12 mouse cellular contexts compared by ENCODE assay signal in the genomic region with DNA sequence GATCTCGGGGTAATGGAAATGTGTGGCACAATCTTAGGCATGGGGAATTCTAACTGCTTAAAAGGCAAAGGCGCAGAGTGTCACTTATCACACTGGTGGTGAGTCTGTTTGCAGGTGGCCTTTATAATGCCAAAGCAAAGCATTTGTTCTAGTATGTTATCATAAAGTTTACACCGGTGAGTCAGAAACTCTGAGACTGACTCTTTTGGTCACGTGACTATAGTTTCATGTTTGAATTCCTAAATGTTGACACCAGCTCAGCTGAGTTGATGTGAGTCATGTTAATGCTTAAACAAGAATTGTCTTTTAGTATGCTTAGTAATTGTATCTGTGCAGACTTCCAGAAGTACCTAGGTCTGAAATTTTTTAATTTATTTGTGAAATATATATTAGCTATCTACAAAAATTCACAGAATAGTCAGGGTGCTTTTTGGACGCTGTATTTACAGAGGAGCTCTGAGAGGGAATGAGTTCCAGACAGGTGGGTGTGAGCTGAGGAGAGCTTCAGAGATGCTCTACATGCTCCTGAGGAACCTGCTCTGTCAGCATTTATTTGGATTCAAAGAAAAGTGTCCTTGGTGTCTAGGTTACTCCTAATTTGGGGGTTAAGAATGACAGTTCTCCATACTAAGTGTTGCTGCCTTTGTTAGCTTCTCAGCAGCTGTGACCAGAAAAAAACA. TPM values are rescaled to one million over a fixed set of nuclear protein-coding genes. Genes with fewer than 3 reads are reported as not detected.
DNase-seq lines count a peak whose midpoint lies in the region; ATAC-seq and TF ChIP-seq lines count a peak whose summit lies in the region.
"Had no signal": no experiment of that assay in that cellular context is flagged by ENCODE, and none has a peak within 500 bp of the region (broad histone marks: within the 10 kb centered on the region; RNA-seq: fewer than 3 reads in every experiment).

No protein-coding gene starts in this region.

- no peaks in the 10 kb centered on the region for H3K36me3 ChIP-seq in kidney, postnatal 0 days (ENCODE audit: insufficient read depth, low read length)
- H3K36me3 ChIP-seq in ES-E14 (ENCODE audit: control insufficient read depth, insufficient read depth, low read length, poor library complexity, severe bottlenecking) = no peaks in the 10 kb centered on the region; the same call in none of the 2 replicates
- no peaks in the 10 kb centered on the region for H3K36me3 ChIP-seq in liver, embryonic 11.5 days (ENCODE audit: control insufficient read depth, insufficient read depth, low read length)
- H3K36me3 ChIP-seq in hindbrain, embryonic 11.5 days (ENCODE audit: control insufficient read depth, insufficient read depth, low read length) = no peaks in the 10 kb centered on the region
- H3K36me3 ChIP-seq: hindbrain, embryonic 13.5 days had no signal

- H3K27me3 ChIP-seq in kidney, postnatal 0 days (ENCODE audit: insufficient read depth, low read length) = no peaks in the 10 kb centered on the region
- no peaks in the 10 kb centered on the region for H3K27me3 ChIP-seq in liver, embryonic 11.5 days (replicated peaks; ENCODE audit: control insufficient read depth, insufficient read depth, low read length)
- no peaks in the 10 kb centered on the region for H3K27me3 ChIP-seq in hindbrain, embryonic 11.5 days (ENCODE audit: control insufficient read depth, insufficient read depth, low read length)
- H3K27me3 ChIP-seq: hindbrain, embryonic 13.5 days had no signal

- H3K27ac ChIP-seq in kidney, postnatal 0 days = peak overlapping the region; percentile 36; the same call in 1 of the 2 replicates
- H3K27ac ChIP-seq in ES-E14 (ENCODE audit: insufficient read depth, low read depth, low read length, poor library complexity, severe bottlenecking) = no peak overlapping the region; the same call in 1 of the 2 replicates
- H3K27ac ChIP-seq in liver, embryonic 11.5 days (ENCODE audit: low read depth, low read length) = no peak overlapping the region
- H3K27ac ChIP-seq in hindbrain, embryonic 11.5 days (ENCODE audit: low read depth, low read length) = no peak overlapping the region
- H3K27ac ChIP-seq: hindbrain, embryonic 13.5 days had no signal

- peak; percentile 36 for DNase-seq in kidney, postnatal 0 days (ENCODE audit: low spot score)
- DNase-seq in kidney, adult 11 months = no peak
- no peak for DNase-seq in ES-E14 (ENCODE audit: low read depth, low spot score)
- peak; percentile 54 for DNase-seq in fibroblast of lung, adult 2 months (ENCODE audit: low read depth)
- DNase-seq in natural killer cell, adult 2 months (ENCODE audit: low spot score in 2 of 2) = peak; percentile 25 to 50
- DNase-seq in liver, embryonic 11.5 days (ENCODE audit: low spot score) = no peak
- no peak for DNase-seq in hindbrain, embryonic 11.5 days (ENCODE audit: low spot score)
- DNase-seq in testis, postnatal 10 days (ENCODE audit: low spot score) = no peak
- DNase-seq: kidney, postnatal 4 days; left cerebral cortex, postnatal 4 days; lung, embryonic 14.5 days had no signal

- no peak for TF ChIP-seq CTCF in kidney, postnatal 0 days (IDR thresholded peaks at IDR 0.05; ENCODE audit: low read depth)

- H3K4me2 ChIP-seq in kidney, postnatal 0 days (ENCODE audit: low read length) = no peak overlapping the region
- H3K4me2 ChIP-seq in liver, embryonic 11.5 days = no peak overlapping the region
- no peak overlapping the region for H3K4me2 ChIP-seq in hindbrain, embryonic 11.5 days (replicated peaks; ENCODE audit: low read depth, low read length)
- H3K4me2 ChIP-seq: hindbrain, embryonic 13.5 days; lung, embryonic 14.5 days had no signal

- H3K9me3 ChIP-seq in kidney, postnatal 0 days (replicated peaks; ENCODE audit: low read length) = no peaks in the 10 kb centered on the region
- H3K9me3 ChIP-seq in ES-E14 (ENCODE audit: control insufficient read depth, insufficient read depth, low read depth, low read length) = no peaks in the 10 kb centered on the region
- no peaks in the 10 kb centered on the region for H3K9me3 ChIP-seq in liver, embryonic 11.5 days (ENCODE audit: control insufficient read depth, low read length)
- no peaks in the 10 kb centered on the region for H3K9me3 ChIP-seq in hindbrain, embryonic 11.5 days (ENCODE audit: control insufficient read depth, low read length)
- H3K9me3 ChIP-seq: hindbrain, embryonic 13.5 days had no signal

- no peak for ATAC-seq in kidney, postnatal 0 days (replicated peaks; ENCODE audit: low FRiP score, low read depth)
- no peak for ATAC-seq in liver, embryonic 11.5 days (replicated peaks; ENCODE audit: low FRiP score)
- no peak for ATAC-seq in hindbrain, embryonic 11.5 days (ENCODE audit: low FRiP score)

- H3K4me3 ChIP-seq in kidney, postnatal 0 days (replicated peaks; ENCODE audit: low read depth, low read length) = no peak overlapping the region
- H3K4me3 ChIP-seq in ES-E14 (ENCODE audit: insufficient read depth in 1 of 2, low read depth in 1 of 2, low read length in 2 of 2, poor library complexity in 1 of 2, severe bottlenecking in 1 of 2) = no peak overlapping the region
- H3K4me3 ChIP-seq in liver, embryonic 11.5 days (ENCODE audit: low read depth, low read length) = no peak overlapping the region
- H3K4me3 ChIP-seq in hindbrain, embryonic 11.5 days (ENCODE audit: low read depth, low read length) = no peak overlapping the region
- H3K4me3 ChIP-seq: hindbrain, embryonic 13.5 days had no signal

- no peak overlapping the region for H3K9ac ChIP-seq in kidney, postnatal 0 days (ENCODE audit: low read depth, low read length)
- H3K9ac ChIP-seq in ES-E14 (ENCODE audit: insufficient read depth, low read depth, low read length, poor library complexity, severe bottlenecking) = no peak overlapping the region
- H3K9ac ChIP-seq in liver, embryonic 11.5 days (ENCODE audit: low read depth, low read length) = no peak overlapping the region
- no peak overlapping the region for H3K9ac ChIP-seq in hindbrain, embryonic 11.5 days (ENCODE audit: low read depth, low read length)
- H3K9ac ChIP-seq: hindbrain, embryonic 13.5 days; lung, embryonic 14.5 days had no signal

- no peaks in the 10 kb centered on the region for H3K4me1 ChIP-seq in kidney, postnatal 0 days (replicated peaks; ENCODE audit: insufficient read depth, low read length)
- H3K4me1 ChIP-seq in ES-E14 (ENCODE audit: control insufficient read depth in 2 of 2, insufficient read depth in 2 of 2, low read length in 2 of 2, poor library complexity in 1 of 2) = peaks cover 4 to 11% of the 10 kb centered on the region in 2 experiments; a peak in 3 of 4 replicates
- no peaks in the 10 kb centered on the region for H3K4me1 ChIP-seq in liver, embryonic 11.5 days (replicated peaks; ENCODE audit: control insufficient read depth, insufficient read depth, low read length)
- H3K4me1 ChIP-seq in hindbrain, embryonic 11.5 days (replicated peaks; ENCODE audit: control insufficient read depth, insufficient read depth, low read length) = no peaks in the 10 kb centered on the region
- H3K4me1 ChIP-seq: hindbrain, embryonic 13.5 days had no signal

- in situ Hi-C loops in ES-E14 (cut with MboI; ENCODE audit: low sequenced_read_pairs in 2 of 2, unreplicated experiment in 2 of 2) = no loop called here

- 77% methylated on average over 5 of the region's 5 CpGs for WGBS in kidney, postnatal 0 days
- 83% methylated on average over 5 of the region's 5 CpGs for WGBS in liver, embryonic 11.5 days
- 90% methylated on average over 5 of the region's 5 CpGs for WGBS in hindbrain, embryonic 11.5 days

TF ChIP-seq in ES-E14, 5 proteins besides CTCF, POLR2A, EP300 and RAD21:
- TF ChIP-seq ZC3H11A (IDR thresholded peaks at IDR 0.05; ENCODE audit: borderline replicate concordance, low read depth, low read length) (no peak), CHD2 (IDR thresholded peaks at IDR 0.05; ENCODE audit: low read depth, low read length) (no peak), MAFK (IDR thresholded peaks at IDR 0.05; ENCODE audit: insufficient read depth, low read depth, low read length) (peak; percentile 83), ZNF384 (IDR thresholded peaks at IDR 0.05; ENCODE audit: low read depth, low read length) (no peak)

RNA-seq across cellular contexts. Expression of gene Znrf2, which starts 50.2 kb away (rescaled TPM):
- polyA plus RNA-seq in kidney, postnatal 0 days (2015; fragmentation: Nextera tagmentation; extraction: Ambion mirVana) = 6.7 and 7.3 TPM in 2 replicates
- total RNA-seq in ES-E14 (2012; rRNA removed) = 24.4 and 35.0 TPM in 2 replicates
- 3.9 and 4.1 TPM in 2 replicates for polyA plus RNA-seq in liver, embryonic 11.5 days (2014; fragmentation: Nextera tagmentation; extraction: Ambion mirVana)
- polyA plus RNA-seq in hindbrain, embryonic 11.5 days (2014; fragmentation: Nextera tagmentation; extraction: Ambion mirVana) = 3.2 and 3.6 TPM in 2 replicates

Comparison
In these comparisons a context has a peak if more than half of its experiments do, and no peak if none do; other contexts are left out.
1. DNase-seq: peak in kidney, postnatal 0 days (single experiment), fibroblast of lung, adult 2 months (single experiment) and natural killer cell, adult 2 months (2 of 2); none in kidney, adult 11 months (single experiment), ES-E14 (single experiment), liver, embryonic 11.5 days (single experiment), hindbrain, embryonic 11.5 days (single experiment) and testis, postnatal 10 days (single experiment).